Mouse (Mus musculus) testis, adult 2 months (tissue): ENCODE measurements around the gene Gse1. TPM values are rescaled to one million over a fixed set of nuclear protein-coding genes. Genes with fewer than 3 reads are reported as not detected.

ENCODE experiments used
- H3K27ac ChIP-seq: fragments of 200-500 bp; 2 replicates; pipeline ENCODE4 v1.5.1; 2012; ENCODE audit warnings: low read depth, low read length; ENCODE audit not compliant: control insufficient read depth, insufficient read depth
- H3K27me3 ChIP-seq: fragments of 200-500 bp; 2 replicates; pipeline ENCODE4 v1.6.1; 2012; ENCODE audit warnings: mild to moderate bottlenecking, low read length, moderate library complexity; ENCODE audit not compliant: control insufficient read depth, insufficient read depth
- H3K36me3 ChIP-seq: fragments of 200-500 bp; 2 replicates; pipeline ENCODE4 v1.6.1; 2012; ENCODE audit warnings: mild to moderate bottlenecking, low read length; ENCODE audit not compliant: control insufficient read depth, insufficient read depth
- H3K4me1 ChIP-seq: fragments of 200-500 bp; 2 replicates; pipeline ENCODE4 v1.6.1; 2012; ENCODE audit warnings: low read length; ENCODE audit not compliant: control insufficient read depth, insufficient read depth
- H3K4me3 ChIP-seq: fragments of 200-500 bp; 2 replicates; pipeline ENCODE4 v1.5.1; 2012; ENCODE audit warnings: low read depth, mild to moderate bottlenecking, low read length, moderate library complexity, mixed read lengths; ENCODE audit not compliant: control insufficient read depth
- CTCF ChIP-seq: fragments of 200-500 bp; IDR thresholded peaks from 2 replicates; pipeline ENCODE4 v1.5.1; 2012; ENCODE audit warnings: low read depth, mild to moderate bottlenecking, inconsistent platforms, low read length, moderate library complexity; ENCODE audit not compliant: control insufficient read depth, insufficient read depth, insufficient replicate concordance
- POLR2A ChIP-seq: fragments of 200-500 bp; IDR thresholded peaks from 2 replicates; pipeline ENCODE4 v1.6.1; 2012; ENCODE audit warnings: low read depth, mild to moderate bottlenecking, inconsistent platforms, low read length, moderate library complexity; ENCODE audit not compliant: control insufficient read depth
- polyA plus RNA-seq: library from polyadenylated mRNA; depleted of rRNA; stranded (reverse); fragments of >200 nt; gene quantifications from 2 replicates; pipeline ENCODE4 v1.2.3, GENCODE M21; 2012

Gse1 gene
- polyA plus RNA-seq, 1 experiment = 4.0 TPM

DNA sequence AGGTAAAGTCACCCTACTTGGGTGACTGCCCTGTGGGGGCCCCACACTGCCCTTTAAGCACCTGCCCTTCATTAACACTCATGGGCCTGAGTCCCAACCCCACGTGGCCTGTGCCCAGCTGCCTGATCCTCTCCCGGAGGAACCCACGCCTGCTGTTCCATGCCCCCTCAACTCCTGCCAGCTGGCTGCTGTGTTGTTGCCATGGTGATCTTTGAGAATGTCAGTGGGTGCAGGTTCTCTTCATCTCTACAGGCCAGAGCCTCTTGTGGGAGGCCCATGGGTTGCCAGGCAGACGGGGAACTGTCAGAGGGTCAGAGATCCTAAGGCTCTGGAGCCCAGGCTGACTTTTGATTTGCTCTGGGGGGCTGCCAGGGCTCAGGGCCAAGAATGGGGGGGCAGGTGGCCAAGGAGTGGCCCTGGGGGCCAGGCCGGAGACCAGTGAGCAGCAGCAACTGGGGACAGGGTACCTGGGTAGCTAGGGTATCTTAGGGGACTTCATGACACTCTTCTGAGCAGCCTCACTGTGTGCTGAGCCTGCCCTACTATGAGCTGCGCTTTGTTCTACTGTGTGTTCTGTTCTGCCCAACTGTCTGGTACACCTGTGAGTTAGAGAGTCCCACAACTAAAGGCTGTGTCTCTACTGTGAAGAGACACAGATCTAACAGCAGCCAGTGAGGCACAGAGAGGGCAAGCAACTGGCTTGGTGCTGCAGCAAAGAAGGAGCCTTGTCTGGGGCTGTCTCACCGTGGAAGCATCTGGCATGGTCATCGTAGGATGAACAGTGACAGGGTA, 64.3 kb downstream of the Gse1 start:
- no peaks in the 10 kb centered on the region for H3K27me3 ChIP-seq
- TF ChIP-seq CTCF = no peak
- TF ChIP-seq POLR2A = peak; percentile 42; the same call in 1 of the 2 replicates
- H3K4me1 ChIP-seq = peaks cover 12% of the 10 kb centered on the region
- no peaks in the 10 kb centered on the region for H3K36me3 ChIP-seq
- H3K4me3 ChIP-seq = peak overlapping the region; percentile 61
- no peak overlapping the region for H3K27ac ChIP-seq

DNA sequence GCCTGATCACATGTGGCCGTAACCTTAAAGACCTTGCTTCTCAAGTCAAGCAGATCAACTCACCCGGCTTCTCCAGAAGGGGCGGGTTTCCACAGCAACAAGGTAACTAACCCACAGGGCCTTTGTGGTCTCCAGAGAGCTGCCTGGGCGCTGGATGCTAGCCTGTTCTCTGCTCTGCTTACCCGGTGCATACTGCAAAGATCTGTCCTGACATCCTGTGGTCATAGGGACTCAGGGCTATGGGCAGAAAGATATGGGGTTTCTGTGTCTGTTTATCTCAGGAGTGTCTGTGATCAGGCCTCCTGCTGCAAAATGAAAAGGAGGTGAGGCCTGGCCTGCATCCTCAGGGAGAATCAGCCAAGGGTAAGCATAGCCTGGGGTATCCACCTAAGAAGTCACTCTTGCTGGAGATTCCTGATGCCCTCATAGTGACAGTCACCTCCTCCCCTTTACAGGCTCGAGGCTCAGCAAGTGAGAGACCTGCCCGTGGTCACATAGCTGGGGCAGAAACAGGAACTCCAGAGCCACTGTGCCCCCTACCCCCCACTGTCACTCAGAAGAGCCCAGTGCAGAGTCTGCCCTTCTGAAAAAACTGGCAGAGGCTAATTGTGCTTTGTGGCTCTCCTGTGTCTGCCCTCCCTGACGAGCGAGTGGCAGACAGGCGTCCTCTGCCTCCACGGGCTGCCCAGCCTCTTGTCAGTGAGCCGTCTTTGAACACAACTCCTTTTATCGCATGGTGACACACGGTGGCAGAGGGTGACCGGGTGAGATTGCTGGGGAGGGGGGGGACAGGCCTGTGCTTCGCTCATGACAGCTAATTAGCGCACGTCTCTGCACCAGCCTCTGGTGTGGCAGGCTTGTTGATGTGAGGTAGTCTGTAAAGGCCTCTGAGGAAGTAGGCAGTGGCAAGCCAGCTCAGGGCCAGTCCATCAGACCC, 65.4 kb downstream of the Gse1 start:
- Histone ChIP-seq H3K27ac (no peak overlapping the region), H3K4me1 (peaks cover 15% of the 10 kb centered on the region)

DNA sequence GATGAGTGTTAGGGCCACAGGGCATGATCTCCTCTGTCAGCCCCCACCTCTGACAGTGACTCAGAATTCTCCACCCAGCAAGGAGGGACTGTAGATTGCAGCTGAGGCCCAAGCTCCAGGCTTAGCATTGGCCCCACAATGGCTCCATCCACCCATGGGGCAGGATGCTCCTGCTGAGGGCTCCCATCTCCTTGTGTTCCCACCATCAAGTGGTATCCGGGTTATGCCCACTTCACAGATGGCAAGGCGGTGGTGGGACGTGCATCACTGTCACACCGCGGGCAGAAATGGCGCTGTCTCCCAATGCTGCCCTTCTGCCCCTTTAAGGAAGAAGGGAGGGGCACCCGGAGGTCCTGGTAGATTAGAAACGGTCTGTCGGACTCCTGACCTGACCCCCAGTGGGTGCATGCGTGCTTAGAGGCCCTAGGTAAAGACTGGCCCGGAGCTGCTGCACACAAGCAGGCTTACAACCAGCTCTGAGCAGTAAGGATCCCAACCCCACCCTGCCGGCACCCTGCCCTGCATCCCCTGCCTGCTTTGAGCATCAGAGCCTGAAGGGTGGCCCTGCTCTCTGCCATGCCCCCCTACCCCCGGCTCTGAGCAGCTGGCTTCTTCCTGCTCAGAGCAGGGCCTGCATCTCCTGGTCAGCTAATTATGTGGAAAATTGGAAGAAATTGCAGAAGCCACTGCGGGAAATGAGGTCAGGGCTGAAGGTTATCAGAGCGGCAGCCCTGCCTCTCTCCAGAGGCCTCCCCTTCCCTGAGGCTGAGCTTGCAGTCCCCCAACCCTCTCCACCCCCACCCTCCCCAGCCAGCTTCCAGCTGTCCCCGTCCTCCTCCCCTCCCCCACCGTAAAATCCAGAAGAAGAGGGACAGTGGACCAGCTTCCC, 67.0 kb downstream of the Gse1 start:
- H3K27ac ChIP-seq = no peak overlapping the region
- H3K27me3 ChIP-seq = no peaks in the 10 kb centered on the region
- H3K4me3 ChIP-seq = no peak overlapping the region
- H3K36me3 ChIP-seq = no peaks in the 10 kb centered on the region
- peaks cover 16% of the 10 kb centered on the region for H3K4me1 ChIP-seq
- no peak for TF ChIP-seq CTCF
- TF ChIP-seq POLR2A = no peak

More for the DNA sequence above, 65.4 kb downstream of the Gse1 start:
- TF ChIP-seq POLR2A (no peak), CTCF (no peak)
- Histone ChIP-seq H3K36me3 (no peaks in the 10 kb centered on the region), H3K27me3 (no peaks in the 10 kb centered on the region), H3K4me3 (peak overlapping the region; percentile 61)

DNA sequence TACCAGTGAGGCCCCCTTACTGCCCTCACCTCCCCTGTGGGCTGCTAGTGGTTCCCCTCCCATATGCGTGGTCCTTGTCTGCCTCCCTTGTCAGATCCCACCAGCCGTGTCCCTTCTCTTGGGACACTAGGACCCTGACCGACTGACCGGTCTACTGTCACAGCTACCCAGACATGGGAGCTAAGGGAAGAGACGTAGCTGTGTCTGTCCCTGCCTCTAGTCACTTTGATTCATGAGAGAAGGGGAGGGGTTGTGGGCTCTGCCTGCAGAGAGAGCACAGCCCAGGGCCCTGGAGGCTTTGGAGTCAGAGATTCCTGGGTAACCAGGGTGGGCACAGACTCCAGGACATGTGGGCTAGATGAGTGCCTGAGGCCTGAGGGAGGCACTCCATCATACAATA, 68.7 kb downstream of the Gse1 start:
- no peaks in the 10 kb centered on the region for H3K36me3 ChIP-seq
- TF ChIP-seq POLR2A (no peak), CTCF (no peak)
- H3K27ac ChIP-seq = no peak overlapping the region
- H3K4me1 ChIP-seq = peaks cover 16% of the 10 kb centered on the region
- no peaks in the 10 kb centered on the region for H3K27me3 ChIP-seq
- H3K4me3 ChIP-seq = no peak overlapping the region

DNA sequence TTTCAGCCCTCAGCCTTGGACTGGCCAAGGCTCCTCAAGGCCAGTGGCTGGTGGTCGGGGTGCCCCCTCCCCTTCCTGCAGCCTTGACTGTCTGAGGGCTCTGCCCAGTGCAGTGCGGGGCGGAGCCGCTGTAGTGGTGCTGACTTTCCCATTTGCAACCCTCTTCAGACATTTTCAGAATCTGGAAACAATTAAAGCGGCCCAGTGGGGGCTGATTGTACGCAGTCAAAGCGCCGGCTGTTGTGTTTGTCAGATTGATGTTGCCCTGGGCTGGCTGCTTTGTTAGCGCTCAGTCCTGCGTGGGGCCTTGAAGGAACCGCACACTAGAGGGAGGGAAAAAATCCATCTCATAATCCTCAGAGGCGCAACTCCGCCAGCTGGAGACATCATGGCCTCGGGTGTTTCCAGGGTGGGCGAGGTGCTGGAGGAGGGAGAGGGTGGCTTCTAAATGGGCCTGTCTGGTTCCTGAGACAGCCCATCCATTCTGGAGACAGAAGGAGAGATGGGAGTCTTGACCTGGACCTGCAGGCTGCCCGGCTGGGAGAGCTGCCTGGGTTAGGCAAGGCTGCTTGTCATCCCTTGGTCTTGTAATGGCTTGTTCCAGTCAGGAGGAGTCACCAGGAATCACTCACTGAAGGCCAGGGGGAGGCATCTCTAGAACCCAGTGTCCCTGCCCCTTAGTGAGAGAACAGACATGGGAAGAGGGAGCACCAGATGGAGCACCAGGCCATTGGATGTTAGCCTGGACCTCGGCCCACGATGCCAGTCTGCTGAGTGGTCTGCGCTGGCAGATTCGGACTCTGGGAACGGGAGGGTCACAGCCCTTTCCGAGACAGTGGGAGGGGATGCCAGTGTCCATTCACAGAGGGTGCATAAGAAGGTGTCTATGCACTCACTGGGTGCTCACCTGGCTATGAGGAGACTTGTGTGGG, 70.6 kb downstream of the Gse1 start:
- Histone ChIP-seq H3K4me1 (peaks cover 6% of the 10 kb centered on the region; the same call in 1 of the 2 replicates), H3K27me3 (no peaks in the 10 kb centered on the region), H3K27ac (no peak overlapping the region), H3K4me3 (no peak overlapping the region), H3K36me3 (no peaks in the 10 kb centered on the region)
- TF ChIP-seq CTCF = no peak
- TF ChIP-seq POLR2A = no peak

DNA sequence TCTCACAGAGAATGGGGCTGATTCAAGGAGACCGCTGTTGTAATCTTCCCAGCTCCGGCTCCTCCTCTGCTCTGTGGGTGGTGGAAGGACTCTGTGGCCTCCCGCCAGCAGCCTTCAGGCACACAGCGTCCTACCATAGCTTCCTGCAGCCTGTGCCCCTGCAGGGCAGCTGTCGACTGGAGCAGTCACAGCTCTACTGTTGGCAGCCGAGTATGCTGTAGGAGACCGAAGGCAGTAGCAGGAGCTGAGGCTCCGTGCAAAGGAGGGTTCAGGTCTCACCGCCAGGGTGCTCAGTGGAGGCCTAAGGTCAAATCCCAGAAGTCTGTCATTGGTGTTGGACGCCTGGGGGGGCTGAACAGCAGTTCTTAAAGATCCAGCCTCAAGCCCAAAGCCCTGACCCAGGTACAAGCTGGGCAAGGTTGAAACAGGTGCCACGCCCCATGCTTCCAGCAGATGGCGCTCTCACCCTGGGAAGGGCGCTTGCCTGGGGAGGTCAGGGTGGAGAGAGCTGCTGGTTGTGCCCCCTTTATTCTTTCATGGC, 72.4 kb downstream of the Gse1 start:
- H3K4me3 ChIP-seq = no peak overlapping the region
- H3K27me3 ChIP-seq = no peaks in the 10 kb centered on the region
- TF ChIP-seq CTCF (peak; percentile 95), POLR2A (peak; percentile 56; the same call in 1 of the 2 replicates)
- H3K4me1 ChIP-seq = peaks cover 4% of the 10 kb centered on the region; the same call in 1 of the 2 replicates
- no peaks in the 10 kb centered on the region for H3K36me3 ChIP-seq
- no peak overlapping the region for H3K27ac ChIP-seq
